Mouse (Mus musculus) ES-E14 (cell line): ENCODE measurements around the gene Chd3.

Source experiments
- CHD2 ChIP-seq: IDR thresholded peaks from 2 replicates; pipeline ENCODE4 v1.6.1; 2014; ENCODE audit warnings: mild to moderate bottlenecking, low read depth, low read length, inconsistent platforms
- HCFC1 ChIP-seq: IDR thresholded peaks from 2 replicates; pipeline ENCODE4 v1.6.1; 2012; ENCODE audit warnings: low read length, inconsistent platforms, borderline replicate concordance; ENCODE audit not compliant: insufficient read depth
- ZC3H11A ChIP-seq: IDR thresholded peaks from 2 replicates; pipeline ENCODE4 v1.6.1; 2012; ENCODE audit warnings: low read depth, mild to moderate bottlenecking, inconsistent platforms, low read length, borderline replicate concordance
- ZNF384 ChIP-seq: IDR thresholded peaks from 2 replicates; pipeline ENCODE4 v1.6.1; 2012; ENCODE audit warnings: low read depth, low read length, inconsistent platforms

- TF ChIP-seq HCFC1 (no peak), ZNF384 (no peak), ZC3H11A (no peak), CHD2 (no peak)
Observed at GRCm38 (mm10) chr11:69371601-69372000, 2.4 kb upstream of the Chd3 start.
